Mouse (Mus musculus) left cerebral cortex, adult 8-10 months (tissue): Measurements from ENCODE around the gene Nr4a1. TPM values are rescaled to one million over a fixed set of nuclear protein-coding genes. Genes with fewer than 3 reads are reported as not detected.

Source experiments
- DNase-seq, 2 experiments: peaks; one replicate each; pipeline ENCODE4 v3.0.0; 2022; ENCODE audit warnings: low spot score in 2 of 2
- total RNA-seq, 4 experiments: library from RNA; stranded (reverse); gene quantifications; 2 replicates each; pipeline ENCODE4 v1.2.4; 2022

The Nr4a1 gene
- 100 to 1,000 TPM in 1 of 4 experiments, 10 to 100 TPM in 3; 36.3 to 102 (median 74.5) TPM for total RNA-seq

- peak in 1 of 2 experiments; percentile 82 for DNase-seq
Observed at GRCm38 (mm10) chr15:101253886-101254795, at the start of gene Nr4a1. Gene Nr4a1 (plus strand): TSS chr15:101254269.

- DNase-seq, result no peak
Observed at GRCm38 (mm10) chr15:101204781-101205180, 49.3 kb upstream of the Nr4a1 start.

- no peak for DNase-seq
Observed at GRCm38 (mm10) chr15:101210228-101210627, 43.8 kb upstream of the Nr4a1 start.

GRCm38 (mm10) chr15:101210998-101211613, 43.0 kb upstream of the Nr4a1 start:
- DNase-seq, result no peak

- DNase-seq, result no peak
Observed at GRCm38 (mm10) chr15:101212435-101212834, 41.6 kb upstream of the Nr4a1 start.

- no peak for DNase-seq
Observed at GRCm38 (mm10) chr15:101215136-101215535, 38.9 kb upstream of the Nr4a1 start.

GRCm38 (mm10) chr15:101216036-101216435, 38.0 kb upstream of the Nr4a1 start:
- DNase-seq, result no peak

- DNase-seq, result no peak
Observed at GRCm38 (mm10) chr15:101220905-101221297, 33.2 kb upstream of the Nr4a1 start.

GRCm38 (mm10) chr15:101221298-101222104, 32.6 kb upstream of the Nr4a1 start:
- DNase-seq, result peak; percentile 84 to 91

- DNase-seq, result no peak
Observed at GRCm38 (mm10) chr15:101222897-101223482, 31.1 kb upstream of the Nr4a1 start.

- DNase-seq, result no peak
Observed at GRCm38 (mm10) chr15:101223596-101223995, 30.5 kb upstream of the Nr4a1 start.

- peak; percentile 87 to 89 for DNase-seq
Observed at GRCm38 (mm10) chr15:101224006-101224906, 29.8 kb upstream of the Nr4a1 start, which contains the start of gene Grasp. Gene Grasp (plus strand): TSS chr15:101224188.

- DNase-seq, result no peak
Observed at GRCm38 (mm10) chr15:101224977-101225376, 29.1 kb upstream of the Nr4a1 start.

GRCm38 (mm10) chr15:101227971-101228370, 26.1 kb upstream of the Nr4a1 start:
- no peak for DNase-seq

- no peak for DNase-seq
Observed at GRCm38 (mm10) chr15:101228866-101229590, 25.0 kb upstream of the Nr4a1 start.

- no peak for DNase-seq
Observed at GRCm38 (mm10) chr15:101230503-101230902, 23.6 kb upstream of the Nr4a1 start.

- no peak for DNase-seq
Observed at GRCm38 (mm10) chr15:101230995-101231647, 22.9 kb upstream of the Nr4a1 start.

- no peak for DNase-seq
Observed at GRCm38 (mm10) chr15:101231648-101232180, 22.4 kb upstream of the Nr4a1 start.

GRCm38 (mm10) chr15:101232607-101233006, 21.5 kb upstream of the Nr4a1 start:
- no peak for DNase-seq
